Mouse (Mus musculus) hindbrain, embryonic 15.5 days (tissue): ENCODE measurements around the gene Neurod6. TPM values are rescaled to one million over a fixed set of nuclear protein-coding genes. Genes with fewer than 3 reads are reported as not detected.
"Not testable (repeated sequence)": the region's sequence is repeated elsewhere in the genome, so short reads cannot be mapped to it uniquely, and the experiment has no call there.

Experiments used
- ATAC-seq: fragments of 200-750 bp; cut with Nextera tagmentation; 2 replicates; pipeline ENCODE4 v1.8.0; 2017; ENCODE audit warnings: low read depth, moderate number of reproducible peaks, moderate TSS enrichment; ENCODE audit not compliant: low FRiP score
- H3K27ac ChIP-seq: fragments of 300-500 bp; sonication (generic); replicated peaks from 2 replicates; pipeline ENCODE4 v1.5.1; 2015; ENCODE audit warnings: mild to moderate bottlenecking, inconsistent platforms
- H3K27me3 ChIP-seq: fragments of 300-500 bp; sonication (generic); 2 replicates; pipeline ENCODE4 v1.6.1; 2015; ENCODE audit warnings: control low read depth, inconsistent platforms
- H3K36me3 ChIP-seq: fragments of 300-500 bp; sonication (generic); 2 replicates; pipeline ENCODE4 v1.6.1; 2015; ENCODE audit warnings: control low read depth, inconsistent platforms
- H3K4me1 ChIP-seq: fragments of 300-500 bp; sonication (generic); replicated peaks from 2 replicates; pipeline ENCODE4 v1.6.1; 2015; ENCODE audit warnings: control low read depth, inconsistent platforms
- H3K4me2 ChIP-seq: fragments of 300-500 bp; sonication (generic); 2 replicates; pipeline ENCODE4 v1.6.1; 2015; ENCODE audit warnings: moderate library complexity, mild to moderate bottlenecking, inconsistent platforms
- H3K4me3 ChIP-seq: fragments of 300-500 bp; sonication (generic); 2 replicates; pipeline ENCODE4 v1.5.1; 2015; ENCODE audit warnings: mild to moderate bottlenecking, inconsistent platforms
- H3K9ac ChIP-seq: fragments of 300-500 bp; sonication (generic); 2 replicates; pipeline ENCODE4 v1.6.1; 2015; ENCODE audit warnings: inconsistent platforms
- H3K9me3 ChIP-seq: fragments of 300-500 bp; sonication (generic); 2 replicates; pipeline ENCODE4 v1.6.1; 2016; ENCODE audit warnings: control low read depth, inconsistent platforms
- WGBS: fragments of 180-500 bp; shearing (Covaris S2); methylation state at CpG from one replicate; pipeline ENCODE4 v1.1.7; 2015; 5-methylcytosine and 5-hydroxymethylcytosine counted together
- polyA plus RNA-seq: library from polyadenylated mRNA; unstranded; fragments of >200 nt; fragmentation: Nextera tagmentation; extraction: Ambion mirVana; gene quantifications from 2 replicates; pipeline ENCODE4 v1.2.1, GENCODE M21; 2015

Gene Neurod6
- polyA plus RNA-seq = 29.6 and 43.9 TPM in 2 replicates

- no peaks in the 10 kb centered on the region for H3K27me3 ChIP-seq
- peak within 1 kb of the TSS; percentile 81 for H3K27ac ChIP-seq
- H3K4me2 ChIP-seq = peak within 1 kb of the TSS; percentile 32
- peak within 1 kb of the TSS; percentile 31 for H3K4me3 ChIP-seq
- 43% methylated on average over 4 of the region's 4 CpGs for WGBS
- peak; percentile 93 for ATAC-seq
- H3K36me3 ChIP-seq = no peaks in the 10 kb centered on the region
- peaks cover 31% of the 10 kb centered on the region for H3K4me1 ChIP-seq
- no peak within 1 kb of the TSS for H3K9ac ChIP-seq
- H3K9me3 ChIP-seq = no peaks in the 10 kb centered on the region
Observed at GRCm38 (mm10) chr6:55680974-55681373, at the start of gene Neurod6. Neurod6 (minus strand) TSS chr6:55681263.

- no peak overlapping the region for H3K27ac ChIP-seq
- H3K36me3 ChIP-seq = no peaks in the 10 kb centered on the region
- H3K27me3 ChIP-seq = no peaks in the 10 kb centered on the region
- no peaks in the 10 kb centered on the region for H3K9me3 ChIP-seq
- H3K4me1 ChIP-seq = no peaks in the 10 kb centered on the region
- H3K9ac ChIP-seq = no peak overlapping the region
- no peak overlapping the region for H3K4me3 ChIP-seq
- ATAC-seq = 0 out of 2 replicates have a peak, but pooled peaks have one; percentile 11
- 34% methylated on average over 5 of the region's 5 CpGs for WGBS
- H3K4me2 ChIP-seq = no peak overlapping the region
Observed at GRCm38 (mm10) chr6:55717209-55717608, 36.1 kb upstream of the Neurod6 start.

GRCm38 (mm10) chr6:55715446-55715845, 34.4 kb upstream of the Neurod6 start:
- Histone ChIP-seq H3K36me3 (no peaks in the 10 kb centered on the region), H3K4me3 (no peak overlapping the region), H3K4me1 (no peaks in the 10 kb centered on the region), H3K9ac (no peak overlapping the region), H3K4me2 (no peak overlapping the region), H3K9me3 (no peaks in the 10 kb centered on the region), H3K27me3 (no peaks in the 10 kb centered on the region), H3K27ac (no peak overlapping the region)
- WGBS = 78% methylated on average over 6 of the region's 6 CpGs
- no peak for ATAC-seq

- not testable (repeated sequence) for H3K9me3 ChIP-seq, H3K4me3 ChIP-seq, H3K27me3 ChIP-seq, H3K36me3 ChIP-seq, H3K27ac ChIP-seq, H3K4me2 ChIP-seq, H3K4me1 ChIP-seq, H3K9ac ChIP-seq, ATAC-seq
- 93% methylated on average over 4 of the region's 4 CpGs for WGBS
Observed at GRCm38 (mm10) chr6:55710913-55711312, 29.9 kb upstream of the Neurod6 start.

- no peak overlapping the region for H3K4me3 ChIP-seq
- 0 out of 2 replicates have a peak, but pooled peaks cover 7% of the 10 kb centered on the region for H3K4me1 ChIP-seq
- H3K36me3 ChIP-seq = no peaks in the 10 kb centered on the region
- H3K9ac ChIP-seq = no peak overlapping the region
- 0 out of 2 replicates have a peak overlapping the region, but pooled peaks have one; percentile 21 for H3K27ac ChIP-seq
- 80% methylated on average over 1 of the region's 1 CpGs for WGBS
- H3K27me3 ChIP-seq = no peaks in the 10 kb centered on the region
- H3K9me3 ChIP-seq = no peaks in the 10 kb centered on the region
- no peak for ATAC-seq
- H3K4me2 ChIP-seq = no peak overlapping the region
Observed at GRCm38 (mm10) chr6:55704759-55705104, 23.7 kb upstream of the Neurod6 start.

- peak overlapping the region; percentile 1; the same call in 1 of the 2 replicates for H3K4me2 ChIP-seq
- 0 out of 2 replicates have a peak, but pooled peaks cover 7% of the 10 kb centered on the region for H3K4me1 ChIP-seq
- no peak overlapping the region for H3K9ac ChIP-seq
- no peaks in the 10 kb centered on the region for H3K27me3 ChIP-seq
- no peaks in the 10 kb centered on the region for H3K36me3 ChIP-seq
- H3K27ac ChIP-seq = peak overlapping the region; percentile 60
- peak; percentile 61; the same call in 1 of the 2 replicates for ATAC-seq
- 56% methylated on average over 8 of the region's 8 CpGs for WGBS
- no peak overlapping the region for H3K4me3 ChIP-seq
- no peaks in the 10 kb centered on the region for H3K9me3 ChIP-seq
Observed at GRCm38 (mm10) chr6:55704061-55704758, 23.1 kb upstream of the Neurod6 start.

- no peak overlapping the region for H3K9ac ChIP-seq
- H3K4me1 ChIP-seq = 0 out of 2 replicates have a peak, but pooled peaks cover 7% of the 10 kb centered on the region
- H3K27me3 ChIP-seq = no peaks in the 10 kb centered on the region
- H3K36me3 ChIP-seq = no peaks in the 10 kb centered on the region
- H3K4me3 ChIP-seq = no peak overlapping the region
- H3K27ac ChIP-seq = no peak overlapping the region
- ATAC-seq = no peak
- 33% methylated on average over 4 of the region's 4 CpGs for WGBS
- H3K4me2 ChIP-seq = no peak overlapping the region
- no peaks in the 10 kb centered on the region for H3K9me3 ChIP-seq
Observed at GRCm38 (mm10) chr6:55700392-55701386, 19.6 kb upstream of the Neurod6 start.

- no peak overlapping the region for H3K27ac ChIP-seq
- WGBS = 95% methylated on average over 2 of the region's 2 CpGs
- H3K9ac ChIP-seq = no peak overlapping the region
- no peak overlapping the region for H3K4me3 ChIP-seq
- H3K36me3 ChIP-seq = no peaks in the 10 kb centered on the region
- H3K4me2 ChIP-seq = no peak overlapping the region
- H3K9me3 ChIP-seq = 0 out of 2 replicates have a peak, but pooled peaks cover 4% of the 10 kb centered on the region
- no peak for ATAC-seq
- H3K27me3 ChIP-seq = no peaks in the 10 kb centered on the region
- H3K4me1 ChIP-seq = no peaks in the 10 kb centered on the region
Observed at GRCm38 (mm10) chr6:55690015-55690531, 9.0 kb upstream of the Neurod6 start.

- no peak overlapping the region for H3K4me2 ChIP-seq
- H3K27ac ChIP-seq = no peak overlapping the region
- H3K4me3 ChIP-seq = no peak overlapping the region
- no peaks in the 10 kb centered on the region for H3K36me3 ChIP-seq
- no peak overlapping the region for H3K9ac ChIP-seq
- no peak for ATAC-seq
- WGBS = 86% methylated on average over 4 of the region's 4 CpGs
- H3K9me3 ChIP-seq = no peaks in the 10 kb centered on the region
- no peaks in the 10 kb centered on the region for H3K27me3 ChIP-seq
- peaks cover 16% of the 10 kb centered on the region; the same call in 1 of the 2 replicates for H3K4me1 ChIP-seq
Observed at GRCm38 (mm10) chr6:55683506-55683905, 2.4 kb upstream of the Neurod6 start.

GRCm38 (mm10) chr6:55682886-55683285, 1.8 kb upstream of the Neurod6 start:
- 78% methylated on average over 7 of the region's 7 CpGs for WGBS
- H3K9me3 ChIP-seq = no peaks in the 10 kb centered on the region
- ATAC-seq = no peak

GRCm38 (mm10) chr6:55678571-55679185, 2.4 kb downstream of the Neurod6 start:
- 70% methylated on average over 7 of the region's 7 CpGs for whole genome bisulfite sequencing

More at GRCm38 (mm10) chr6:55682886-55683285, 1.8 kb upstream of the Neurod6 start:
- Histone ChIP-seq H3K9ac (no peak overlapping the region), H3K4me3 (no peak overlapping the region), H3K27ac (no peak overlapping the region), H3K4me1 (peaks cover 16% of the 10 kb centered on the region; the same call in 1 of the 2 replicates), H3K27me3 (no peaks in the 10 kb centered on the region), H3K4me2 (no peak overlapping the region), H3K36me3 (no peaks in the 10 kb centered on the region)

More at GRCm38 (mm10) chr6:55678571-55679185, 2.4 kb downstream of the Neurod6 start:
- Histone ChIP-seq H3K36me3 (no peaks in the 10 kb centered on the region), H3K4me2 (peak overlapping the region; percentile 45), H3K9ac (no peak overlapping the region), H3K4me3 (peak overlapping the region; percentile 22), H3K27me3 (no peaks in the 10 kb centered on the region), H3K4me1 (peaks cover 31% of the 10 kb centered on the region), H3K27ac (0 out of 2 replicates have a peak overlapping the region, but pooled peaks have one; percentile 40), H3K9me3 (no peaks in the 10 kb centered on the region)
- ATAC-seq = no peak
